Mouse (Mus musculus): Measurements from ENCODE around the gene Tpra1.

The Tpra1 gene

DNA sequence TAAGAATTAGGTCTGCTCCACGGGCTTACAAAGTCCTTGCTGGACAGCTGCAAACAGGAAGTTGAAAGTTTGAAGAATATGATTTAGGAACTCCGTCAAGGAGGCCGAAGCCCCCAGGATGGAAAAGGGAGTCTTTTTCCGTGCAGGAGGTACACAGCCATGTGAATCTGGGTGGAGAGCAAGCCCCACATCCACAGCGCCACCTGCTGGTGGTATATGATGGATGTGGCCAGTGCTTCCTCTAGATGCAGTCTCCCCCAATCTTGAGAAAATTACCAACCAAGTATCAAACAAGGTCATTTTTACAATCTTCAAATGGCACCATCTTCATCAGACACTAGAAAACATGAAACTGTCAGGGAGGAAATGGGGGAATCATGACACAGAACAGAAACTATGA is 8.5 kb upstream of the Tpra1 start:
- DNase-seq: peak; percentile 55

DNA sequence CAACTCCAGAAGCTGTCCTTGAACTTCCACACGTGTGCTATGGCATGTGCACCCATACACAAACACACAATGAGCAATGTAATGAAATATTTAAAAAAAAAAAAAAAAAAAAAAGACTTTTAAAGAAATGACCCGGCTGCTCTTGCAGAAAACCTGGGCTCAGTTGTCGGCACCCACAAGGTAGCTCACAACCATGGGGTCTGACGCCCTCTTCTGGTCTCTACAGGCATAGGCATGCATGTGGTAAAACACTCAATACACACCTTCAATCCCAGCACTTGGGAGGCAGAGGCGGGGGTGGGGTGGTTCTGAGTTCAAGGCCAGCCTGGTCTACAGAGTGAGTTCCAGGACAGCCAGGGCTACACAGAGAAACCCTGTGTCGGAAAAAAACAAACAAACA is 6.1 kb upstream of the Tpra1 start:
- no peak for DNase-seq

DNA sequence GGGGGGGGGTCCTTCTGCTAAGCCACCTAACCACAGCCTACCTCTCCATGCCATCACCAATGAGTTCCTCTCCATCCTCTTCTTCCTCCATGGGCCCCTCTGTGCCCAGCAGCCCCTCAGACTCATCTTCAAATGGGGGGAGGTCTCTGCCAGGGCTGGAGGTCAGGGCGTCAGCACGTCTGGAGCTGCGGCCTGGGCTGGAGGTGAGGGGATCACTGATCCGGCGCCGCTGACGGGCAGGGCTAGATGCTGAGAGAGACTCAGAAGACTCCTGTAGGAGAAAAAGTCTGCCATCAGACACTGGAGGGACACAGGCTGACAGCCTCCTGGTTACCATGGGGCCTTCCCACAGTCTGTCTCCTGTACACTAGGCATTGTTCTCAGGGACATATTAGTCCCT is 4.8 kb upstream of the Tpra1 start:
- DNase-seq: no peak

DNA sequence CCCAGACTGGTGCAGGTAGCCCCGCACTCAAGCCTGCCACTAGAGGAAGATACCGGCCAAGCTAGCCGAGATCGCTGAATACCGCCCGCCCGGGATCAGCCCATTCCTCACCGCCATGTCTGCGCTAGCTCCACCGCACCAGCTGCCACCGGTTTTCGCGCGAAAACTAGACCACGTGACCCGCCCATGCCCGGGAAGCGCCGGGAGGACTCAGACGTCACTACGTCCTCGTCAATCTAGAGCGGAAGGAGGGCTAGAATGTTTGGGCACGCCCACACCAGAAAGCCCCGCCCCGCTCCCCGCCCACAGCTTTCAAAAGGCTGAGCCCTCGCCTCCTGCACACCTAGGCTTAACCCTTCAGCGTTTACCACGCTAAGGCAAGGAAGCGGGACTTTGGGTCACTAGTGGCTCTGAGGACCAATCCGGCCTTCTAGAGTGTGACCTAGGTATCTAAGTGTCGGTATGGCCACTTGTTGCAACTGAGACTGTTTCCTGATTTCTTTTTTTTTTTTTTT is 3.5 kb upstream of the Tpra1 start, which contains the start of gene Mcm2:
Gene Mcm2 (minus strand): TSS at position 247 of the 515 bp plus-strand sequence.
- DNase-seq: peak; percentile 93

DNA sequence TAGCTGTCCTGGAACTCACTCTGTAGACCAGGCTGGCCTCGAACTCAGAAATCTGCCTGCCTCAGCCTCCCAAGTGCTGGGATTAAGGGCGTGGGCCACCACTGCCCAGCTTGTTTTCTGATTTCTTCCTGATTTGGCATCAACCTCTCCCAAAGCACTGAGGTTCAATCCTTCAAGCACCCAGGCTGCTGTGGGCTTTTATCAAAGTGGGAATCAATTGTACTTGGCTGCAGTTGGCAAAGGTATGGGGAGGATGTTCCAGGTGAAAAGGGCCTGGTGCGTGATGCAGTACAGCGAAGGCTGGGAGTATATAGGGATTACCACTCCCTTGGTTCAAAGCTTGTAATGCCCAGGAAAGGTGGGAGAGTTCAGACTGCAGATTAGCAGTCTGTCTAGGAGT is 3.0 kb upstream of the Tpra1 start:
- DNase-seq: no peak

DNA sequence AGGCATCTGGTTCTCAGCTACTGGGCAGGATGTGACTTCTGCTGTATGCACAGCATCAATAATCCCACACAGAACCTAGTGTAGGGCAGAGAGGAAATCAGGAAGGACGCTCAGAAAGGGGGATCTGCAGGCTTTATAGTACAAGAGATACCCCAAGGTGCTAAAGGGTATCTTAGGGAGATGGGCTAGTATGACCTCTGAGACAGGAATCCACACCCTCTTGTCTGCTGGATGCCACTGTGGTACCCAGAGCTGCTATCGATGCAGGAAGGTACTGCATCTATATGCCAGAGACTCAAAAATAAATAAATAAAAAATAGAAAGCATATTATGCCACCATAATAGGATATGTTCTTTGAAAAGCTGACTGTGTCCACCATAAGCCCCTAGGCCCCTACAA is 2.4 kb upstream of the Tpra1 start:
- no peak for DNase-seq

DNA sequence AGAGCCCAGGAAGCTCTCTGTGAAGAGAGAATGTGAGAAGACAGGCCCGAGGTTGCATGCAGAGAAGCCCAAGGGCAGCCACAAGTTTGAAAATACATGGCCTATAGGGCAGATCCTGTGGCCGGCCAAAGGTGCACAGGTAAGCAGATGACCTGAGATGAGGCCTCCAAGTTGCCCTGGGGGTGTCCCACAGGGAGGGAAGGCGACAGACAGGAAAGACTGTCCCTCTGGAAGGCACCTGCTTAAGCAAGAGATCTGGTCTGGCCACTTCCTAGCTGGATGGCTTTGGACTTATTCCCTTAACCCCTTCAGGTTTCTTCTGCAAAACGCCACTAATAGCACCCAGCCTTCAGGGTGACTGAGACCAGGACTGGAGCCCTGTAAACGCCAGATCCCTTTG is 580 bp upstream of the Tpra1 start:
- no peak for DNase-seq

DNA sequence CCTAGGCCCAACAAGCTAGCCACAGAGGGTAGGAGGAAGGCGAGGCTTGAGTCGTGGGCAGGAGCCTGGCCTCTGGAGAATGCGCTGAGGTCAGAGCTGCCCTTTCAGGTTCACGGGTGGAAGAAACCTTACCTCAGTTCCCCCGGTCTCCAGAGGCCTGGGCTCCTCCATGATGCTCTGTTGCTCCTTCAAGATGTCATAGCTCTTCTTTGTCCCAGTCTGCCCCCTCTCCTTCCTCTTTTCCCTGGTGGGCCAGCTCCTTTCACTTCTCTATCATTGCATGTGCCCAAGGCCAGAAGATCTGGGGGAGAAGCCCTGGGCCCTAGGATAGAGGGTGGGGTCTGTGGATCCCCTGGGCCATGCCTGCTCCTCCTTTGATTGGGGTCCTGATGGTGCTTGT is 1.7 kb downstream of the Tpra1 start:
- no peak for DNase-seq

DNA sequence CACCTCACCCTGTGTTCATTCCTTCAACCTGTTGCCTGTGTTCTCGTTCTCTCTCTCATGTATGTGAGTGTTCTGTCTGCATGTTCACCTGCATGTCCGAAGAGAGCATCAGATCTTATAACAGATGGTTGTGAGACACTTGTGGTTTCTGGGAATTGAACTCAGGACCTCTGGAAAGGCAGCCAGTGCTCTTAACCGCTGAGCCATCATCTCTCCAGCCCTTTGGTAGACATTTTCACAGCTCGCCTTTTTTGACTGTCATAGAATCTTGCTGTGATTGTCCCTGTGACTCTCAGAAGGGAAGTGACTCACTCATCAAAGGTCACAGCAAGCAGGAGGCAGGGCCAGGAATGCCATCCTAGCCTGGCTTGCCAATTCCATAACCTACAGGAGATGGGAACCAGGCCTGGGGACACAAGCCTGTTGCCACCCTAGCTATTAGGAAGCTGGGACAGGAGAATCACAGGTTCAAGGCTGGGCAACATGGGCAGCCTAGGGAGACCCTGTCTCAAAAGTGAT is 2.5 kb downstream of the Tpra1 start:
- DNase-seq: no peak

DNA sequence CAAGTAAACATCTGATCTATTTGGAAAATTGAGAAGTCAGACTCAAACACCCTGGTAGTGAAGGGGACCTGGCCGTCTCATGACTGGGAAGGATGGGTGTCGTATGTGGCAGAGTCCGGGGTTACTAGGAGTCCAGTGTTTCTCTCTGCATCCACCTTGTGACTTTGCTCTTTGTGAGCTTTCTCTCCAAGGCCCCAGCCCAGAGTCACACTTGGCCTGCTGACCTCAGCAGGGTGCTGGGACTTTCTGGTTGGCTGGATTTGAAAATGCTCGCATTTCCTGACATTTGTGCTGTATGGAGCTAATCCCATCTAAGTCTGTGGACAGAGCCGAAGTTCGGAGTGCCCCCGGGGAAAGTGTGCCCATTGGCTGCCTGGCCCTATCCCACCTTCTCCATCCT is 3.0 kb downstream of the Tpra1 start:
- DNase-seq: no peak

DNA sequence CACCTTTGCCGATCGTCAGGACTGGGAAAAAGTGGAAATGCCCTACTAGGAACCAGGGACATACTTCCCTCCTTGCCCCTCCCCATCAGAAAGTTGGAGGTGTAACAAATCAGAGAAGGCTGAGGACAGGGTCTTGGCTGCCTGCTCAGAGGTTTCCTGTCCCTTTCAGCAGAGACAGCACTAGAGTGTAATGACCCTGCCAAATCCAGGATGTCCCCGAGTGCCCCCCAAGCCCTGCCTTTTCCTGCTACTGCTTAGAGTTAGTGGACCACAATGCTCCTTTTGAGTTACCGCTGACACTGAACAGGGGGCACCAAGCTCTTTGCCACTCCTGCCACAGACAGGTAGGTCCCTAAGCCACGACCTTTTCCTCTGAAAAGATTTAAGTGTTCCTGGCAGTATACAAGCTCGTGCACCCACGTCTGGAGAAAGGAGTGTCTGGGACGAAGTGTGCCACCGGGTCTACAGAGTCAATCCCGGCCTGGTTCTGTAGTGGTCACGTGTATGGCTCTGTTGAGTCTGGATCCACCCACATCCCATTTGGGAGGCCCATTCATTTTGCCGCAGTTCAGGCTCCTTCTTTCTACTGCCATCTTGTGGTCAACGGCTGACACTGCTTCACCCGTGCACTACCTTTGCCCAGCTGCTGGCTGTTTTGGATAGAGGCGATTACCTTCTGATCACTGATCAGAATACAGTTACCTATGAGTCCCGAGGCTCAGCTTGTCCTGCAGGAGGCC is 4.5 kb downstream of the Tpra1 start:
- peak; percentile 75 for DNase-seq

DNA sequence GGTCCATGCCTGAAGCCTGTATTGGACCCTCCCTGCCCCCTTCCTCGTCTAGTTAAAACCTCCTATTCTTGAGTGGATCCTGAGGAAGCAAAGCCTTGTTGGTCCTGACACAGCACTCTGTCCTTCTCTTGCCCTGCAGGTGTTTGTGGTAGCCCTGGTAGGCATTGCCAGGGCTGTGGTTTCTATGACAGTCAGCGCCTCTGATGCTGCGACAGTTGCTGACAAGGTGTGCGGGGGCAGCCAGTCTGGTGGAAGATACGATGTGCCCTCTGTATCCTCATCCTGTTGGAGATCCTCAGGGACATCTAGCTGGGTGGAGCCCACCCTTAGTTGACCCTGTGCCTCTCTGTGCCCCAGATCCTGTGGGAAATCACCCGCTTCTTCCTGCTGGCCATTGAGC is 7.1 kb downstream of the Tpra1 start:
- DNase-seq: no peak

DNA sequence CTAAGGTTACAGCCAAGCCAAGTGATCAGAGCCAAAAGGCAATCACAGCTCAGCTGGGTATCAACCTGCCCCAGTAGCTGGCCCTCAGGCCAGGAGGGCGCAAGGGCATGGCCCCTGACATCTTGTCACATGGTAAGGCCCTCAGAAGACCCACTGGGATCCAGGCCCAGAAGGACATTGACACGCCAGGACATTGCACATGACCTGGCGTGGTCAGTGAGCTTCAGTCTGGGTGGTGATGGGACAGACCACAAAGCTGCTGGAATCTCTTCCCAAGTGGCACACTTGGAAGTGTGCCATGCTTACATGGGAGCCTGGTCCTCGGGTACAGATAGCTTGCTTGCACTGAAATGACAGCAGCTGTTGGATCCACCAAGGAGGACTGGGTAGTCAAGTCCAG is 11.0 kb downstream of the Tpra1 start:
- no peak for DNase-seq

DNA sequence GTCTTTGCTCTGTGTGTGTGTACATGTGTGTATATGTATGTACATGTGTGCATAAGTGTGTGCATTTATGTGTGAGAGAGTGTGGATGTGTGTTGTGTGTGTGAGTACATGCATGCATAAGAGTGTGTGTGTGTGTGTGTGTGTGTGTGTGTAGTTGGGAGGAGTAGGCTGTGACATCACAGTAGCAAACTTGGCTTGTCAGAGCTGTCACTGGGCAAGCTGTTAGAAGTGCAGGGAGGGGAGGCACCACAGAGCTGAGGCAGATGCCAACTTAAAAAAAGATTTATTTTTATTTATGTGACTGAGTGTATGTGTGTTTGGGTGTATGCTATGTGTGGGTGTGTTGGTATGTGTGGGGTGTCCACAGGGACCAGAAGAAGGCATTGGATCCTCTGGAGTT is 11.4 kb downstream of the Tpra1 start:
- DNase-seq: no peak

DNA sequence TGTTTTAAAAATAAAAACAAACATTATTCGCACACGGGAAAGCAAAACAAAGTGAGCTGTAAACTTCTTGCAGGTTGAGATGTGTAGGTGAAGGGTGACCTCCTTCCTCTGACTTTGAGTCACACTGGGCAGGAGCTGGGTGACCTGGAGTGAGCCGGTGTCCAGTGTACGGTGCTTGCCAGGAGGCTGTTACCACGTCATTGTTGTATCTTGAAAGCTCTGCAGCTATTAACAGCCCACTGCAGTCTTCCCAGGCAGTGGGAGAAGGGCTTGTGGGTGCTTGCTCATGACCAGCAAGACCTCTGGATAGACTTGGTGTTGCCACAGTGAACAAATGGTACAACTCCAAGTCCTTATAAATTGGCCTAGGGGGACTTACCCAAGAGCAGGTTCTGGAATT is 12.7 kb downstream of the Tpra1 start:
- no peak for DNase-seq

DNA sequence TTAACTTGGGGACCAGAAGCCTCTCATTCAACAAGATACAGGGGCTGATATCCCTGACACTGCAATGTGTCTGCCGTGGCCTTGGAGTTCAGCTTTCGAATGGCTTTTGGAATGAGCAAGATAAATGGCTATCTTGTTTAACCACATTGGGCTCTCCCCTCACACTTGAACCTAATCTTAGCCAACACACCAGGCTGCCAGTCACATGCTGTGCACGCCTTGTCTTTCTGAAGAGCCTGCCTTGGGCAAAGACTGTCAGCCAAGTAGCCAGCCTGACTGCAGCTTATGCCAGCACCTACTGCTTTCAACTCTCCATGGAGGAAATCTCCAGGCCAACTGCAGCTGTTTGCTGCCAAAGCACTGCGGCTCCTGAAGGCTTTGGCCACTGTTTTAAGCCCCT is 13.5 kb downstream of the Tpra1 start:
- DNase-seq: no peak

DNA sequence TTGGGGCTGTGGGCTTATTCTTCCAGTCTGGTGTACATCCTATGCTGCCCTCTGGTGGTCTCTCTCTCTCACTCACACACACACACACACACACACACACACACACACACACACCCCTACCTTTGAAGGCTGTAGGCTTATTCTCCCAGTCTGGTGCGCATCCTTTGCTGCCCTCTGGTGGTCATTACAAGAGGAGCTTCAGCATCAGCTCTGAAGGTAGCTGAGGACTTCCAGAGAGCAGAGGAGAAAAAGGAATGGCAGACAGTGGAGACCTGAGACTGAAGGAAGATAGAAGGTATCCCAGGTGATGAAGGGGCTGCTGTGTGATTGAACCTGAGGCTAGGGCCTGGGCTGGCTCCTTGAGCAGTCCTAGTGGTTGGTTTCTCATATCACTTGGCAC is 14.1 kb downstream of the Tpra1 start:
- DNase-seq: no peak

DNA sequence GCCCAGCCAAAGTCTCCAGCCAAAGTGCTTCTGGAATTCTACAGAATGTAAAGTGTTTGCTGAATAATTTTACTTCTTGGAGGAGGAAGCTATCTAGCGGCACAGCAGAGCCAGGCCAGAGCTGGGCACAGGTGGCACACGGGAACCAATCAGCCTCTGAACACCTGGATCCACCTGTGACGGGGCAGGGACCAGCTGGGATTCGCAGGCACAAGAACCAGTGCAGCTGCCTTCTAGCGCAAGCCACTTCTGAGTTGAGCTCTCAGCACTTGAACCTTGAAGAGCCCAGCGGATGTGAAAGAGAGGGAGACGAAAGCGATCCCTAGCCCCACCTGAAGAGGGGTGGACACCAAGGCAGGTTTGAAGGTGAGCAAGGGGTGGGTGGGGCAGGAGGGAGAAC is 16.8 kb downstream of the Tpra1 start:
- DNase-seq: no peak

DNA sequence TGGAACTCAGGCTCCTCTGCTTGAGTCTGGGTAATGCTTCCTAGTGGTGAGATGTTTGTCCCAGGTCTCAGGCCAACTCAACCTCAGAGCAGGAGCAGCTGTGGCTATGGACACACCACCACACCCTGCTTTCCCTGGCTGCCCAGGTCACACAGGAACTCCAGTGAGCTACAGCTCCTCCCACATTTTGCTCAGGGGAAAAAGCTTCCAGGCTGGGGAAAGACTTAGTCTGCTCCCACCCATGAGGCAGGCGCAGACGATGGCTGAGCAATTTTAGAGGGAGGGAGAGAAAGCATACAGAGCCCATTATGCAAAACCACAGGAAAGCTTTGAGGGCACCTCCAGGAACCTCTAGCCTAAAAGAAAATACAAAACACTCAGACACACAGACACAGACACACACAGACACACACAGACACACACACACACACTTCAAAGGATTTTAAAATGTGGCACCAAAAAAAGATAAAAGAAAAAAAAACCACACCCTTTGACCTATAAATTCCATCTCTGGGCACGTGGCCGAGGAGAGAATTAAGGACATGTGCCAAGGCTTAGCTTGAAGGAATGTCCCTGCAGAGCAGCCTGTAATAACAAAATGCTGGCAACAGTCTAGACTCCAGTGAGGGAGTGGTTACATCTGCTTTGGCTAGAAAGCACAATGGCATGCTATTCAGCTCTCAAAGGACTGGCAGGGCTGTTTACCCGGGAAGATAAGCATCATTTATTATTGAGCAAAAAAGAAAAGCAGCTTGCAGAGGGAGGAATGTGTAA is 22.6 kb downstream of the Tpra1 start:
- DNase-seq: no peak

DNA sequence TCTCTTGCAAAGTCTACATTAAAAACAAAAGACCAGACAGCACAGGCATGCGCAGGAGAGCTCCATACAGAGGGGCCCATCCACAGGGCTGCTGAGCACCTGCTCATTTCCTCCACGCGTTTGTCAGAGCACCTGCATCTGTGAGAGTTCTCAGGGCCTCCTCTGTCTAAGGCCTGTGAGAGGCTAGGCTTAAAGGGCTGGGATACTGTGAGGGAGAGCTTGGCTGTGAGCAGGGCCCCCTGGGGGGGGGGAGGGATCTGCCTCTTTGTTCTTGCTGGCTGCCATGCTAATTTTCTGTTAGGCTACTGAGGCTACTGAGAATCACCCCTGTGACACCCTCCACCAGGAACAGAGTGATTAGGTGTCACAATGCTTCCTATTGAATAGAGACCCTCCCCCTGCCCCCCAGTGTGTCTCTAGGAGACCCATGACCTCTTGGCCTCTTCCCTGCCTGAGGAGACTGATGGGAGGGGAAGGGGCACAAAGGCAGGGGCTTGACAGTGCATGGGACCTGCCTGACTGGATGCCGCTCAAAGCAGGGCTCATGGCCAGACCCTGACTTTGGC is 23.7 kb downstream of the Tpra1 start:
- no peak for DNase-seq

DNA sequence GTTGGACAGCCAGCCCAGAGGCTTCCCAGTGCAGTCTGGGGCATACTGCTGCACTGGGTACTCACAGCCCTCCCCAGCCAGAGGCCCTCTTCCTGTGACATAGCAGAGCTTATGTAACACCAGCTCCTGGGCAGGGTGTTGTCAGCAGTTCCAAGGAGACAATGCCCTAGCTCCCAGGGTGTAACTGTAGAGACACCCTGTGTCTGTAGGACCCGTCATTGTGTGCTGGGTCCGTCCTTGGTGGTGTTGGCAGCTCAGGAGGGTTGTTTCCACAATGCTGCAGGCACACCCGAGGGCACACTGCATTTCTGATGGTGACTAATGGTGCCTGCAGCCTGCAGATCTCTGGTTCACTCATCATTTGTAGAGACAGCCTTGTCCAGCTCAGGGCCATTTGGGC is 24.8 kb downstream of the Tpra1 start:
- DNase-seq: no peak

DNA sequence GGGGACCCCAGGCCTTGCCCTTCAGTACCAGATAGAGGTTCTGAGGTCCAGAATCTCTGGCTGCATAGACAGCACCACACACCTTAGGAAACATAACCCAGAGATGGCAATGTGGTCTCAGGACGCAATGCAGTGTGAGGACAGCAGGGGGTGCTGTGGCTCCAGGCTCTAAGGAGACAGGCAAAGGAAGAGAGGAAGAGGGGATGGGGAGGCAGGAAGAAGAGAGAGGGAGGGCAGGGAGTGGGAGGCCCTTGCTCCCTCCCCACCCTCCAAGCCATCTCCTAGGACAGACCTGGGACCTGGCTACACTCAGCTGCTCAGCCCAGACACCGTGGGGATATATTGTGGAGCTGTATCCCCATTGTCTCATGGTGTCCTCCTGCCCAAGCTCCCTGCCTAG is 25.5 kb downstream of the Tpra1 start:
- peak; percentile 78 for DNase-seq

DNA sequence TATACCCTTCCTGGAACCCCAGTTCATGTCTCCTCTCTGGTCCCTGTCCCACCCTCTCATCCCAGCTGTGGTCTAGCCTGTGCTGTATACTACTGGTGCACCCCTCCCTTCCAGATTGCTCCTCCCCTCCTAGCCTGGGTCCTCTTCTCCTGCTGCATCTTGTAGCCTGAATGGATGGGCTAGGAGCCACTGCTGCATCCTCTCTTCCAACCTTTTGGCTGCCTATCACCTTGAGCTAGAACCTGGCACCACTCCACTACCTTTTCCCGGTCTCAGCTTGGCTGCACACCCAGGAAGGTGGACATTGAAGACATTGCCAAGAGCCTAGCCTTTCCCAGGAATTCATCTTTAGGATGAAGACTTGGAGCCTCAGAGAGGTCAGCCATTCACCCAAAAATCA is 26.0 kb downstream of the Tpra1 start:
- DNase-seq: no peak

DNA sequence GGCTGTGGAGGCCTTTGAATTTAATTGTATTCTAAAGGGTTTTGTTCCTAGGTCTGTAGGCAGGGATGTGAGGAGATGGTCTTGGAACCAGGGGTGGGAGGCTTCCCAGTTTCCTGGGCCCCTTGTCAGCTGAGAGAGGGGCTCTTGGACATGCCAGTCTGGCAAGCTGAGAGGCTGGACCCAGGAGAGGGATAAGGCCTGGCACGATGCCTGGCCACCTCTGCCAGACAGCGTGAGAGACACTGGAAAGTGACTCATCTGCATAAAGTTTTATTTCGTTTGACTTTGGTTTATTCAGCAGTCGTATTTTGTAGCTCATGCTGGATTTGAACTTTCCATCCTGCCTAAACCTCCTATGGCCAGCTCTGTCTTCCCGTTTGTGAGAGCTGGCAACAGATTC is 26.5 kb downstream of the Tpra1 start:
- no peak for DNase-seq
